17 mouse cellular contexts compared by ENCODE assay signal in genomic region chr4:125865057-125865456, GRCm38 (mm10).
DNase-seq lines count a peak whose midpoint lies in the region; ATAC-seq lines count a peak whose summit lies in the region.
"Had no signal": no experiment of that assay in that cellular context is flagged by ENCODE, and none has a peak within 500 bp of the region (broad histone marks: within the 10 kb centered on the region; RNA-seq: fewer than 3 reads in every experiment).

No protein-coding gene starts in this region.

- ATAC-seq in kidney, embryonic 14.5 days (ENCODE audit: low FRiP score, low TSS enrichment), result 0 out of 2 replicates have a peak, but pooled peaks have one; percentile 6
- ATAC-seq in limb, embryonic 15.5 days (ENCODE audit: insufficient number of reproducible peaks, low FRiP score, low TSS enrichment, low read depth), result 0 out of 2 replicates have a peak, but pooled peaks have one; percentile 37
- ATAC-seq: forebrain, embryonic 13.5 days; forebrain, postnatal 0 days had no signal

- H3K36me3 ChIP-seq in kidney, embryonic 14.5 days (ENCODE audit: control insufficient read depth, insufficient read depth, low read length), result no peaks in the 10 kb centered on the region
- H3K36me3 ChIP-seq in limb, embryonic 15.5 days, result no peaks in the 10 kb centered on the region
- H3K36me3 ChIP-seq: heart, embryonic 13.5 days; hindbrain, embryonic 13.5 days had no signal

- no peak overlapping the region for H3K4me3 ChIP-seq in kidney, embryonic 14.5 days (ENCODE audit: low read length)
- no peak overlapping the region for H3K4me3 ChIP-seq in limb, embryonic 15.5 days
- H3K4me3 ChIP-seq: forebrain, embryonic 13.5 days; heart, embryonic 13.5 days; hindbrain, embryonic 13.5 days had no signal

- no peak for DNase-seq in kidney, adult 9 months
- DNase-seq in ES-CJ7 (ENCODE audit: low read depth, low spot score), result peak; percentile 67
- peak; percentile 74 for DNase-seq in ZHBTc4 (ENCODE audit: low read depth, low spot score)
- DNase-seq in heart, postnatal 10 days, result no peak
- no peak for DNase-seq in right cerebral cortex, postnatal 14 days
- DNase-seq: adrenal gland, postnatal 10 days; cerebellum, adult 11 months; cerebellum, adult 8-10 months; cerebellum, postnatal 14 days; forebrain, postnatal 0 days; gastrocnemius, postnatal 14 days; heart, postnatal 4 days had no signal

- H3K4me2 ChIP-seq in kidney, embryonic 14.5 days (replicated peaks; ENCODE audit: low read depth, low read length), result no peak overlapping the region
- H3K4me2 ChIP-seq in limb, embryonic 15.5 days, result no peak overlapping the region
- H3K4me2 ChIP-seq: forebrain, embryonic 13.5 days; heart, embryonic 13.5 days; hindbrain, embryonic 13.5 days had no signal

- H3K27me3 ChIP-seq in kidney, embryonic 14.5 days (ENCODE audit: control insufficient read depth, insufficient read depth, low read length), result no peaks in the 10 kb centered on the region; the same call in 1 of the 2 replicates
- peaks cover 2% of the 10 kb centered on the region; the same call in 1 of the 2 replicates for H3K27me3 ChIP-seq in limb, embryonic 15.5 days
- H3K27me3 ChIP-seq: forebrain, embryonic 13.5 days; heart, embryonic 13.5 days had no signal

- no peaks in the 10 kb centered on the region for H3K4me1 ChIP-seq in kidney, embryonic 14.5 days (ENCODE audit: control insufficient read depth, insufficient read depth, low read length)
- peaks cover 3% of the 10 kb centered on the region for H3K4me1 ChIP-seq in limb, embryonic 15.5 days
- H3K4me1 ChIP-seq: heart, embryonic 13.5 days had no signal

- WGBS in kidney, embryonic 14.5 days, result 13% methylated on average over 8 of the region's 8 CpGs
- 13% methylated on average over 8 of the region's 8 CpGs for WGBS in limb, embryonic 15.5 days

- H3K9me3 ChIP-seq in kidney, embryonic 14.5 days (ENCODE audit: control insufficient read depth, low read length), result no peaks in the 10 kb centered on the region
- H3K9me3 ChIP-seq in limb, embryonic 15.5 days, result no peaks in the 10 kb centered on the region
- H3K9me3 ChIP-seq: forebrain, embryonic 13.5 days; heart, embryonic 13.5 days; hindbrain, embryonic 13.5 days had no signal

- H3K9ac ChIP-seq in kidney, embryonic 14.5 days (ENCODE audit: low read depth, low read length), result no peak overlapping the region
- H3K9ac ChIP-seq in limb, embryonic 15.5 days, result no peak overlapping the region
- H3K9ac ChIP-seq: forebrain, embryonic 13.5 days; forebrain, postnatal 0 days; heart, embryonic 13.5 days; hindbrain, embryonic 13.5 days had no signal

- intact Hi-C loops in heart, postnatal 10 days (cut with DNase I), result no loop called here

- H3K27ac ChIP-seq in kidney, embryonic 14.5 days (ENCODE audit: low read depth, low read length), result no peak overlapping the region
- H3K27ac ChIP-seq in limb, embryonic 15.5 days, result no peak overlapping the region
- H3K27ac ChIP-seq: forebrain, embryonic 13.5 days; heart, embryonic 13.5 days; hindbrain, embryonic 13.5 days had no signal

Comparison
In these comparisons a context has a peak if more than half of its experiments do, and no peak if none do; other contexts are left out.
1. DNase-seq: peak in ES-CJ7 (single experiment) and ZHBTc4 (single experiment); none in kidney, adult 9 months (single experiment), heart, postnatal 10 days (0 of 2) and right cerebral cortex, postnatal 14 days (single experiment).